8 mouse cellular contexts compared by ENCODE assay signal in the genomic region with DNA sequence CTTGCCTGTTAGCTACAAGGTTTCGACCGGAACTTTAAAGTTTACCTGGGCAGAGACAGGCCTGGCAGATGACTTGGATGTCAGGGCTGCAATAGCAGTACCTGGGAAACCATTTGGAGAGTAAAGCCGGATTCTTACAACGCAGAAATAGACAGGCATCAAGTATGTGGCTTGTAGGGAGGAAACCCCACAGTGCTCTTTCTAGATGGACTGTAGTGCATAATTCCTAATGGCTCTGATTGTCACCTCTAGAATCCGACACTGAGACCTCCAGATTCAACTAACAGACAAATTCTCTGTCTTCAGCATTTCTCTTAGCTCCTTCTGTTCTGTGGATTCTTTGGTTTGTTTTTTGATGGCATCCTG. TPM values are rescaled to one million over a fixed set of nuclear protein-coding genes. Genes with fewer than 3 reads are reported as not detected.
A peak's percentile ranks its signal among the peaks of the same experiment; 100 is the strongest.
DNase-seq lines count a peak whose midpoint lies in the region; ATAC-seq and TF ChIP-seq lines count a peak whose summit lies in the region.

No protein-coding gene starts in this region.

- peak; percentile 54 for ATAC-seq in frontal cortex, adult (ENCODE audit: low TSS enrichment)
- ATAC-seq in neural tube, embryonic 11.5 days (ENCODE audit: insufficient read depth, low FRiP score, low TSS enrichment): no peak
- no peak for ATAC-seq in liver, embryonic 12.5 days
- ATAC-seq in stomach, postnatal 0 days (ENCODE audit: low FRiP score, low TSS enrichment): no peak
- no peak for ATAC-seq in CD4-positive, CD25-positive, alpha-beta regulatory T cell, adult 4 months

- DNase-seq in frontal cortex, adult 2 months (ENCODE audit: extremely low spot score in 1 of 2, low spot score in 1 of 2): no peak
- no peak for DNase-seq in neural tube, embryonic 11.5 days (ENCODE audit: low spot score)
- no peak for DNase-seq in neural tube, embryonic 10.5 days (ENCODE audit: extremely low spot score, low spot score)
- no peak for DNase-seq in stomach, postnatal 0 days (ENCODE audit: low spot score)
- no peak for DNase-seq in urinary bladder, postnatal 10 days (ENCODE audit: low spot score)

- H3K9ac ChIP-seq in neural tube, embryonic 11.5 days (ENCODE audit: low read length): 0 out of 2 replicates have a peak overlapping the region, but pooled peaks have one; percentile 7
- H3K9ac ChIP-seq in liver, embryonic 12.5 days: no peak overlapping the region
- no peak overlapping the region for H3K9ac ChIP-seq in stomach, postnatal 0 days (ENCODE audit: low read length)

- WGBS in neural tube, embryonic 11.5 days: 8% methylated on average over 5 of the region's 5 CpGs
- WGBS in liver, embryonic 12.5 days (ENCODE audit: insufficient replicate concordance): 29% methylated on average over 5 of the region's 5 CpGs
- 19% methylated on average over 5 of the region's 5 CpGs for WGBS in stomach, postnatal 0 days

- peak overlapping the region; percentile 49 for H3K4me3 ChIP-seq in neural tube, embryonic 11.5 days (ENCODE audit: low read depth, low read length)
- H3K4me3 ChIP-seq in liver, embryonic 12.5 days: peak overlapping the region; percentile 61
- H3K4me3 ChIP-seq in stomach, postnatal 0 days (ENCODE audit: low read depth, low read length): peak overlapping the region; percentile 66

- no peaks in the 10 kb centered on the region for H3K36me3 ChIP-seq in neural tube, embryonic 11.5 days (ENCODE audit: control insufficient read depth, insufficient read depth, low read length)
- no peaks in the 10 kb centered on the region for H3K36me3 ChIP-seq in liver, embryonic 12.5 days
- 0 out of 2 replicates have a peak, but pooled peaks cover 2% of the 10 kb centered on the region for H3K36me3 ChIP-seq in stomach, postnatal 0 days (ENCODE audit: control insufficient read depth, insufficient read depth, low read length)

- no peak overlapping the region for H3K27ac ChIP-seq in neural tube, embryonic 11.5 days (ENCODE audit: low read depth, low read length)
- H3K27ac ChIP-seq in liver, embryonic 12.5 days: no peak overlapping the region
- no peak overlapping the region for H3K27ac ChIP-seq in stomach, postnatal 0 days (replicated peaks)

- H3K27me3 ChIP-seq in neural tube, embryonic 11.5 days (ENCODE audit: control insufficient read depth, insufficient read depth, low read length): no peaks in the 10 kb centered on the region
- peaks cover 35% of the 10 kb centered on the region for H3K27me3 ChIP-seq in liver, embryonic 12.5 days (replicated peaks)
- no peaks in the 10 kb centered on the region for H3K27me3 ChIP-seq in stomach, postnatal 0 days (ENCODE audit: control insufficient read depth, insufficient read depth, low read length)

- H3K4me2 ChIP-seq in neural tube, embryonic 11.5 days (ENCODE audit: low read depth): peak overlapping the region; percentile 48
- peak overlapping the region; percentile 77 for H3K4me2 ChIP-seq in liver, embryonic 12.5 days
- H3K4me2 ChIP-seq in stomach, postnatal 0 days (replicated peaks; ENCODE audit: low read depth): peak overlapping the region; percentile 78; the same call in 1 of the 2 replicates

- no peak for TF ChIP-seq EP300 in stomach, postnatal 0 days (optimal IDR thresholded peaks at IDR 0.05)

- no peak for TF ChIP-seq CTCF in stomach, postnatal 0 days (IDR thresholded peaks at IDR 0.05; ENCODE audit: low read depth)

- H3K9me3 ChIP-seq in neural tube, embryonic 11.5 days (ENCODE audit: control insufficient read depth, low read length): no peaks in the 10 kb centered on the region
- H3K9me3 ChIP-seq in liver, embryonic 12.5 days (replicated peaks): no peaks in the 10 kb centered on the region
- H3K9me3 ChIP-seq in stomach, postnatal 0 days (ENCODE audit: control insufficient read depth, low read length): no peaks in the 10 kb centered on the region

- no peaks in the 10 kb centered on the region for H3K4me1 ChIP-seq in neural tube, embryonic 11.5 days (ENCODE audit: control insufficient read depth, insufficient read depth, low read length)
- H3K4me1 ChIP-seq in liver, embryonic 12.5 days: peaks cover 11% of the 10 kb centered on the region; the same call in 1 of the 2 replicates
- H3K4me1 ChIP-seq in stomach, postnatal 0 days (replicated peaks; ENCODE audit: control insufficient read depth, insufficient read depth): no peaks in the 10 kb centered on the region

RNA-seq across cellular contexts. Expression of a gene that starts 0.3 kb away (rescaled TPM):
- polyA plus RNA-seq in frontal cortex, adult 2 months (2012; rRNA removed): 12.0 and 12.3 TPM in 2 replicates
- 13.6 and 14.4 TPM in 2 replicates for polyA plus RNA-seq in neural tube, embryonic 11.5 days (2014; fragmentation: Nextera tagmentation; extraction: Ambion mirVana)
- 1.2 and 1.6 TPM in 2 replicates for polyA plus RNA-seq in liver, embryonic 12.5 days (2016; fragmentation: Nextera tagmentation; extraction: Ambion mirVana)
- 2.5 and 2.6 TPM in 2 replicates for polyA plus RNA-seq in stomach, postnatal 0 days (2015; fragmentation: Nextera tagmentation; extraction: Ambion mirVana)
- 10 to 100 TPM; 16.9 to 20.4 TPM for polyA plus RNA-seq in CD4-positive, CD25-positive, alpha-beta regulatory T cell, adult 4 months (2017; shearing (Covaris generic))

RNA-seq across cellular contexts. Expression of a gene that starts 20.9 kb away (rescaled TPM):
- not detected in 2 replicates for polyA plus RNA-seq in frontal cortex, adult 2 months (2012; rRNA removed)
- not detected in 2 replicates for polyA plus RNA-seq in neural tube, embryonic 11.5 days (2014; fragmentation: Nextera tagmentation; extraction: Ambion mirVana)
- polyA plus RNA-seq in liver, embryonic 12.5 days (2016; fragmentation: Nextera tagmentation; extraction: Ambion mirVana): not detected in 2 replicates
- polyA plus RNA-seq in stomach, postnatal 0 days (2015; fragmentation: Nextera tagmentation; extraction: Ambion mirVana): not detected in 2 replicates
- polyA plus RNA-seq in CD4-positive, CD25-positive, alpha-beta regulatory T cell, adult 4 months (2017; shearing (Covaris generic)): not detected

RNA-seq across cellular contexts. Expression of a gene that starts 57.3 kb away (rescaled TPM):
- polyA plus RNA-seq in frontal cortex, adult 2 months (2012; rRNA removed): 16.1 and 20.5 TPM in 2 replicates
- polyA plus RNA-seq in neural tube, embryonic 11.5 days (2014; fragmentation: Nextera tagmentation; extraction: Ambion mirVana): 28.6 and 29.4 TPM in 2 replicates
- 2.8 and 3.0 TPM in 2 replicates for polyA plus RNA-seq in liver, embryonic 12.5 days (2016; fragmentation: Nextera tagmentation; extraction: Ambion mirVana)
- polyA plus RNA-seq in stomach, postnatal 0 days (2015; fragmentation: Nextera tagmentation; extraction: Ambion mirVana): 4.6 and 5.5 TPM in 2 replicates
- polyA plus RNA-seq in CD4-positive, CD25-positive, alpha-beta regulatory T cell, adult 4 months (2017; shearing (Covaris generic)): 1 to 10 TPM; 3.8 to 4.3 TPM
